Mouse (Mus musculus): ENCODE data around the gene Xpr1.

Gene Xpr1

GRCm38 (mm10) chr1:155416147-155416700 is 991 bp downstream of the Xpr1 start:
- CTCF ChIA-PET, result interaction anchor here in 2 of 4 experiments (0.6 to 1.3 kb wide), 2 partner anchors 8 to 214 kb away, joined by 4 to 5 read pairs; no protein-coding TSS in a partner anchor

GRCm38 (mm10) chr1:155415421-155415820 is 1.8 kb downstream of the Xpr1 start:
- ChIA-PET POLR2A (interaction anchor here in 1 of 4 experiments (0.7 to 2.6 kb wide), 5 partner anchors 10 to 143 kb away, joined by 3 to 9 read pairs (median 6); partner anchors contain the start of gene Acbd6), CTCF (no interaction called here)

More at GRCm38 (mm10) chr1:155416147-155416700, 991 bp downstream of the Xpr1 start:
- POLR2A ChIA-PET, result interaction anchor here in 3 of 4 experiments (0.6 to 2.6 kb wide), 12 partner anchors 8 to 665 kb away, joined by 3 to 10 read pairs (median 5); partner anchors contain the start of gene Acbd6 (in 1 of the 3)

- ChIA-PET CTCF (no interaction called here), POLR2A (no interaction called here)
Observed at GRCm38 (mm10) chr1:155412705-155413104, 4.5 kb downstream of the Xpr1 start.

- ChIA-PET CTCF (interaction anchor here in 2 of 4 experiments (1.0 to 1.9 kb wide), 2 partner anchors 8 to 183 kb away, joined by 3 to 5 read pairs; partner anchors contain the start of gene Xpr1 (in 1 of the 2)), POLR2A (interaction anchor here in 3 of 4 experiments (0.6 to 2.2 kb wide), 8 partner anchors 8 to 589 kb away, joined by 3 to 10 read pairs (median 4); partner anchors contain the start of gene Xpr1 (in 2 of the 3))
Observed at GRCm38 (mm10) chr1:155408577-155408966, 8.6 kb downstream of the Xpr1 start.

GRCm38 (mm10) chr1:155407697-155408576 is 9.3 kb downstream of the Xpr1 start:
- ChIA-PET POLR2A (interaction anchor here in 3 of 4 experiments (0.6 to 2.2 kb wide), 11 partner anchors 9 to 588 kb away, joined by 3 to 10 read pairs (median 3); partner anchors contain the start of gene Xpr1 (in 2 of the 3)), CTCF (interaction anchor here in 2 of 4 experiments (1.0 to 1.9 kb wide), 2 partner anchors 9 to 182 kb away, joined by 3 to 5 read pairs; partner anchors contain the start of gene Xpr1 (in 1 of the 2))

- ChIA-PET POLR2A (interaction anchor here in 1 of 4 experiments (1.5 to 1.7 kb wide), 2 partner anchors 11 to 16 kb away, joined by 5 to 6 read pairs; partner anchors contain the start of gene Xpr1), CTCF (no interaction called here)
Observed at GRCm38 (mm10) chr1:155400056-155400455, 17.2 kb downstream of the Xpr1 start.

- ChIA-PET CTCF (interaction anchor here in 1 of 4 experiments (0.6 to 0.7 kb wide), 2 partner anchors 173 to 219 kb away, joined by 3 read pairs; no protein-coding TSS in a partner anchor), POLR2A (interaction anchor here in 2 of 4 experiments (0.6 to 1.1 kb wide), 2 partner anchors 14 to 168 kb away, joined by 3 to 5 read pairs; no protein-coding TSS in a partner anchor)
Observed at GRCm38 (mm10) chr1:155394829-155395228, 22.4 kb downstream of the Xpr1 start.

- CTCF ChIA-PET, result interaction anchor here in 1 of 4 experiments (0.5 kb wide), 1 partner anchor 9 kb away, joined by 3 read pairs; no protein-coding TSS in a partner anchor
- POLR2A ChIA-PET, result interaction anchor here in 2 of 4 experiments (1.1 to 1.5 kb wide), 2 partner anchors 23 to 38 kb away, joined by 3 to 4 read pairs; partner anchors contain the start of gene Xpr1 (in 1 of the 2)
Observed at GRCm38 (mm10) chr1:155394021-155394420, 23.2 kb downstream of the Xpr1 start.

GRCm38 (mm10) chr1:155392825-155393224 is 24.4 kb downstream of the Xpr1 start:
- CTCF ChIA-PET, result no interaction called here

GRCm38 (mm10) chr1:155391537-155391936 is 25.7 kb downstream of the Xpr1 start:
- CTCF ChIA-PET, result interaction anchor here in 1 of 4 experiments (0.6 kb wide), 1 partner anchor 12 kb away, joined by 5 read pairs; no protein-coding TSS in a partner anchor
- POLR2A ChIA-PET, result interaction anchor here in 2 of 4 experiments (1.5 kb wide), 2 partner anchors 16 to 17 kb away, joined by 3 to 5 read pairs; no protein-coding TSS in a partner anchor

More at GRCm38 (mm10) chr1:155392825-155393224, 24.4 kb downstream of the Xpr1 start:
- POLR2A ChIA-PET, result interaction anchor here in 3 of 4 experiments (0.6 to 1.5 kb wide), 3 partner anchors 24 to 130 kb away, joined by 3 to 4 read pairs (median 3); partner anchors contain the start of gene Xpr1 (in 1 of the 3)

- POLR2A ChIA-PET, result interaction anchor here in 1 of 4 experiments (0.7 kb wide), 1 partner anchor 116 kb away, joined by 14 read pairs; no protein-coding TSS in a partner anchor
- CTCF ChIA-PET, result no interaction called here
Observed at GRCm38 (mm10) chr1:155388418-155388817, 28.8 kb downstream of the Xpr1 start.

GRCm38 (mm10) chr1:155386551-155386950 is 30.7 kb downstream of the Xpr1 start:
- ChIA-PET CTCF (no interaction called here), POLR2A (no interaction called here)

GRCm38 (mm10) chr1:155383319-155384302 is 33.6 kb downstream of the Xpr1 start:
- ChIA-PET CTCF (interaction anchor here in 2 of 4 experiments (0.5 to 0.6 kb wide), 2 partner anchors 734 to 1052 kb away, joined by 3 read pairs; no protein-coding TSS in a partner anchor), POLR2A (interaction anchor here in 1 of 4 experiments (1.8 kb wide), 1 partner anchor 284 kb away, joined by 3 read pairs; no protein-coding TSS in a partner anchor)

- ChIA-PET POLR2A (interaction anchor here in 2 of 4 experiments (0.6 to 1.8 kb wide), 2 partner anchors 282 to 1842 kb away, joined by 3 to 4 read pairs; no protein-coding TSS in a partner anchor), CTCF (no interaction called here)
Observed at GRCm38 (mm10) chr1:155381931-155382330, 35.3 kb downstream of the Xpr1 start.

- ChIA-PET POLR2A (no interaction called here), CTCF (interaction anchor here in 1 of 4 experiments (0.6 kb wide), 1 partner anchor 483 kb away, joined by 4 read pairs; no protein-coding TSS in a partner anchor)
Observed at GRCm38 (mm10) chr1:155379289-155379688, 37.9 kb downstream of the Xpr1 start.

- ChIA-PET POLR2A (no interaction called here), CTCF (no interaction called here)
Observed at GRCm38 (mm10) chr1:155372821-155373220, 44.4 kb downstream of the Xpr1 start.

GRCm38 (mm10) chr1:155370075-155370658 is 47.0 kb downstream of the Xpr1 start:
- CTCF ChIA-PET, result no interaction called here
- POLR2A ChIA-PET, result interaction anchor here in 2 of 4 experiments (0.5 to 0.6 kb wide), 2 partner anchors 54 to 665 kb away, joined by 3 to 4 read pairs; partner anchors contain the start of gene Tor1aip2 (in 1 of the 2)

Data from embryonic stem cell, embryonic (primary cell).